Mouse (Mus musculus): Measurements from ENCODE around the gene Vmn2r114. TPM values are rescaled to one million over a fixed set of nuclear protein-coding genes. Genes with fewer than 3 reads are reported as not detected.

Vmn2r114 gene
- polyA plus RNA-seq (2015; fragmentation: Illumina TruSeq; extraction: RNeasy Lipid Tissue Mini Kit (QIAGEN cat#74804); ENCODE audit: low read depth, low replicate concordance), result not detected

DNA sequence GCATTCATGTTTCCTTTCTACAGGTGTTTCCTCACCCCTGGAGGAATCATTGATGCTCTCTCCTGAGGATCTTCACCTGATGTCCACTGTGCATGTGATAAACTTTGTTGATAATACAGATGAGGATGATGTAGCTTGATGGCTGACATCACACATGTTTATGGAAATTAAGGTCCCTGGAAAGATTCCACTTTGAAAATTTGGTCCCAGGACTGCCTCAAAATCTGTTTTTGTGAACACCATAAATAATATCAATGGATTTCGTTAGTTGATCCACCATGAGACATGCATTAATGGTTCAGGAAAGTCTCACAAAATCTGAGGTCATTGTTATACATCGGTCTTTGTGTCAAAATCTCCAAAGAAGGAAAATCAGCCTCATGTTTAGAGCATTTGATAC lies at the start of gene Vmn2r114:
TSS of gene Vmn2r114 (minus strand) at position 101 of the 400 bp plus-strand sequence.

DNA sequence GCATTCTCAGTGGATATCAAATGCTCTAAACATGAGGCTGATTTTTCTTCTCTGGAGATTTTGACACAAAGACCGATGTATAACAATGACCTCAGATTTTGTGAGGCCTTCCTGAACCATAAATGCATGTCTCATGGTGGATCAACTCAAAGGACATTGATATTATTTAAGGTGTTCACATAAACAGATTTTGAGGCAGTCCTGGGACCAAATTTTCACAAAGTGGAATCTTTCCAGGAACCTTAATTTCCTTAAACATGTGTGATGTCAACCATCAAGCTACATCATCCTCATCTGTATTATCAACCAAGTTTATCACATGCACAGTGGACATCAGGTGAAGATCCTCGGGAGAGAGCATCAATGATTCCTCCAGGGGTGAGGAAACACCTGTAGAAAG lies 31.1 kb upstream of the Vmn2r114 start, which contains the start of gene Vmn2r115:
TSS of gene Vmn2r115 (plus strand) at position 301 of the 400 bp plus-strand sequence.

Other genes starting within 250 kb of the Vmn2r114 start
- 19.3 TPM for gene Zfp40, start 119.3 kb downstream of the Vmn2r114 start, polyA plus RNA-seq (2015; fragmentation: Illumina TruSeq; extraction: RNeasy Lipid Tissue Mini Kit (QIAGEN cat#74804); ENCODE audit: low read depth, low replicate concordance)
- gene Vmn2r115, start 31.2 kb upstream of the Vmn2r114 start, polyA plus RNA-seq (2015; fragmentation: Illumina TruSeq; extraction: RNeasy Lipid Tissue Mini Kit (QIAGEN cat#74804); ENCODE audit: low read depth, low replicate concordance), result not detected
- gene Vmn2r116, start 72.1 kb upstream of the Vmn2r114 start, polyA plus RNA-seq (2015; fragmentation: Illumina TruSeq; extraction: RNeasy Lipid Tissue Mini Kit (QIAGEN cat#74804); ENCODE audit: low read depth, low replicate concordance), result not detected
- not detected for gene Vmn2r117, start 167.2 kb upstream of the Vmn2r114 start, polyA plus RNA-seq (2015; fragmentation: Illumina TruSeq; extraction: RNeasy Lipid Tissue Mini Kit (QIAGEN cat#74804); ENCODE audit: low read depth, low replicate concordance)